Mouse (Mus musculus) limb, embryonic 10.5 days (tissue): Measurements from ENCODE around the gene Mdh1b. TPM values are rescaled to one million over a fixed set of nuclear protein-coding genes. Genes with fewer than 3 reads are reported as not detected.

Experiments
- DNase-seq: peaks from one replicate; pipeline ENCODE4 v3.0.0-alpha.2; 2017; ENCODE audit warnings: low spot score
- H3K27ac ChIP-seq: fragments of 300-500 bp; sonication (generic); 2 replicates; pipeline ENCODE4 v1.5.1; 2016; ENCODE audit warnings: mild to moderate bottlenecking
- H3K27me3 ChIP-seq: fragments of 300-500 bp; sonication (generic); 2 replicates; pipeline ENCODE4 v1.6.1; 2016; ENCODE audit warnings: low read depth, mild to moderate bottlenecking; ENCODE audit not compliant: poor library complexity, severe bottlenecking
- H3K36me3 ChIP-seq: fragments of 300-500 bp; sonication (generic); 2 replicates; pipeline ENCODE4 v1.6.1; 2016; ENCODE audit warnings: mild to moderate bottlenecking, moderate library complexity
- H3K4me1 ChIP-seq: fragments of 300-500 bp; sonication (generic); 2 replicates; pipeline ENCODE4 v1.6.1; 2016
- H3K4me3 ChIP-seq: fragments of 300-500 bp; sonication (generic); 2 replicates; pipeline ENCODE4 v1.5.1; 2016; ENCODE audit warnings: mild to moderate bottlenecking, moderate library complexity
- H3K9me3 ChIP-seq: fragments of 300-500 bp; sonication (generic); replicated peaks from 2 replicates; pipeline ENCODE4 v1.6.1; 2016; ENCODE audit warnings: mild to moderate bottlenecking
- WGBS: fragments of 180-500 bp; shearing (Covaris S2); methylation state at CpG from one replicate; pipeline ENCODE4 v1.1.7; 2016; 5-methylcytosine and 5-hydroxymethylcytosine counted together
- polyA plus RNA-seq: library from polyadenylated mRNA; unstranded; fragments of >200 nt; fragmentation: Nextera tagmentation; extraction: Ambion mirVana; gene quantifications from 2 replicates; pipeline ENCODE4 v1.2.1, GENCODE M21; 2016

Mdh1b gene
- polyA plus RNA-seq, 1 experiment from 2014 or later, result 0.08 TPM

- Histone ChIP-seq H3K4me3 (no peak overlapping the region), H3K36me3 (no peaks in the 10 kb centered on the region), H3K27me3 (no peaks in the 10 kb centered on the region), H3K27ac (no peak overlapping the region), H3K9me3 (no peaks in the 10 kb centered on the region), H3K4me1 (0 out of 2 replicates have a peak, but pooled peaks cover 3% of the 10 kb centered on the region)
- WGBS, result 81% methylated on average over 5 of the region's 5 CpGs
- DNase-seq, result no peak
Measured at GRCm38 (mm10) chr1:63705733-63706132, 24.4 kb downstream of the Mdh1b start.

GRCm38 (mm10) chr1:63696861-63697260, 33.3 kb downstream of the Mdh1b start:
- Histone ChIP-seq H3K9me3 (no peaks in the 10 kb centered on the region), H3K36me3 (no peaks in the 10 kb centered on the region), H3K27me3 (no peaks in the 10 kb centered on the region), H3K4me1 (no peaks in the 10 kb centered on the region), H3K27ac (no peak overlapping the region), H3K4me3 (no peak overlapping the region)
- 84% methylated on average over 3 of the region's 3 CpGs for WGBS
- no peak for DNase-seq

- H3K4me1 ChIP-seq, result no peaks in the 10 kb centered on the region
- no peak within 1 kb of the TSS for H3K27ac ChIP-seq
- H3K9me3 ChIP-seq, result no peaks in the 10 kb centered on the region
- WGBS, result 91% methylated on average over 4 of the region's 4 CpGs
- no peak within 1 kb of the TSS for H3K4me3 ChIP-seq
- no peak for DNase-seq
- H3K36me3 ChIP-seq, result no peaks in the 10 kb centered on the region
- H3K27me3 ChIP-seq, result no peaks in the 10 kb centered on the region
Measured at GRCm38 (mm10) chr1:63686827-63687226, 43.3 kb downstream of the Mdh1b start, which contains the start of gene Dytn. Gene Dytn, minus strand, starts transcription at chr1:63686927.

GRCm38 (mm10) chr1:63675975-63676374, 54.1 kb downstream of the Mdh1b start:
- Histone ChIP-seq H3K4me1 (no peaks in the 10 kb centered on the region), H3K4me3 (no peak overlapping the region), H3K27ac (no peak overlapping the region), H3K9me3 (no peaks in the 10 kb centered on the region), H3K27me3 (no peaks in the 10 kb centered on the region), H3K36me3 (no peaks in the 10 kb centered on the region)
- no peak for DNase-seq
- WGBS, result 93% methylated on average over 3 of the region's 3 CpGs

GRCm38 (mm10) chr1:63668852-63669160, 61.3 kb downstream of the Mdh1b start:
- Histone ChIP-seq H3K9me3 (no peaks in the 10 kb centered on the region), H3K4me1 (0 out of 2 replicates have a peak, but pooled peaks cover 3% of the 10 kb centered on the region), H3K27ac (no peak overlapping the region), H3K27me3 (peaks cover 20% of the 10 kb centered on the region; the same call in 1 of the 2 replicates), H3K4me3 (no peak overlapping the region), H3K36me3 (no peaks in the 10 kb centered on the region)
- peak; percentile 32 for DNase-seq
- 15% methylated on average over 3 of the region's 3 CpGs for WGBS

- DNase-seq, result no peak
- no peak overlapping the region for H3K4me3 ChIP-seq
- H3K9me3 ChIP-seq, result no peaks in the 10 kb centered on the region
- WGBS, result 33% methylated on average over 13 of the region's 13 CpGs
- no peaks in the 10 kb centered on the region for H3K36me3 ChIP-seq
- H3K27me3 ChIP-seq, result peaks cover 20% of the 10 kb centered on the region; the same call in 1 of the 2 replicates
- no peak overlapping the region for H3K27ac ChIP-seq
- 0 out of 2 replicates have a peak, but pooled peaks cover 3% of the 10 kb centered on the region for H3K4me1 ChIP-seq
Measured at GRCm38 (mm10) chr1:63667949-63668851, 61.9 kb downstream of the Mdh1b start.

GRCm38 (mm10) chr1:63667201-63667948, 62.7 kb downstream of the Mdh1b start:
- Histone ChIP-seq H3K4me3 (no peak overlapping the region), H3K27ac (no peak overlapping the region), H3K4me1 (0 out of 2 replicates have a peak, but pooled peaks cover 3% of the 10 kb centered on the region), H3K9me3 (no peaks in the 10 kb centered on the region), H3K36me3 (no peaks in the 10 kb centered on the region), H3K27me3 (peaks cover 20% of the 10 kb centered on the region; the same call in 1 of the 2 replicates)
- WGBS, result 35% methylated on average over 9 of the region's 9 CpGs
- DNase-seq, result no peak

GRCm38 (mm10) chr1:63666089-63666488, 64.0 kb downstream of the Mdh1b start:
- H3K36me3 ChIP-seq, result no peaks in the 10 kb centered on the region
- H3K27ac ChIP-seq, result no peak overlapping the region
- H3K4me1 ChIP-seq, result 0 out of 2 replicates have a peak, but pooled peaks cover 3% of the 10 kb centered on the region
- no peak overlapping the region for H3K4me3 ChIP-seq
- H3K27me3 ChIP-seq, result peaks cover 21% of the 10 kb centered on the region; the same call in 1 of the 2 replicates
- H3K9me3 ChIP-seq, result no peaks in the 10 kb centered on the region
- 96% methylated on average over 2 of the region's 2 CpGs for WGBS
- no peak for DNase-seq

GRCm38 (mm10) chr1:63659591-63659990, 70.5 kb downstream of the Mdh1b start:
- DNase-seq, result peak; percentile 72
- Histone ChIP-seq H3K9me3 (no peaks in the 10 kb centered on the region), H3K4me1 (no peaks in the 10 kb centered on the region)

GRCm38 (mm10) chr1:63658016-63658415, 72.1 kb downstream of the Mdh1b start:
- Histone ChIP-seq H3K4me1 (no peaks in the 10 kb centered on the region), H3K4me3 (no peak overlapping the region), H3K27me3 (peaks cover 7% of the 10 kb centered on the region; the same call in 1 of the 2 replicates), H3K9me3 (no peaks in the 10 kb centered on the region), H3K36me3 (no peaks in the 10 kb centered on the region), H3K27ac (no peak overlapping the region)
- WGBS, result 19% methylated on average over 6 of the region's 6 CpGs
- peak; percentile 66 for DNase-seq

More at GRCm38 (mm10) chr1:63659591-63659990, 70.5 kb downstream of the Mdh1b start:
- Histone ChIP-seq H3K36me3 (no peaks in the 10 kb centered on the region), H3K4me3 (no peak overlapping the region), H3K27ac (no peak overlapping the region), H3K27me3 (peaks cover 7% of the 10 kb centered on the region; the same call in 1 of the 2 replicates)
- 3% methylated on average over 7 of the region's 7 CpGs for WGBS
